Mouse (Mus musculus): Measurements from ENCODE around the gene Anxa6.

DNA sequence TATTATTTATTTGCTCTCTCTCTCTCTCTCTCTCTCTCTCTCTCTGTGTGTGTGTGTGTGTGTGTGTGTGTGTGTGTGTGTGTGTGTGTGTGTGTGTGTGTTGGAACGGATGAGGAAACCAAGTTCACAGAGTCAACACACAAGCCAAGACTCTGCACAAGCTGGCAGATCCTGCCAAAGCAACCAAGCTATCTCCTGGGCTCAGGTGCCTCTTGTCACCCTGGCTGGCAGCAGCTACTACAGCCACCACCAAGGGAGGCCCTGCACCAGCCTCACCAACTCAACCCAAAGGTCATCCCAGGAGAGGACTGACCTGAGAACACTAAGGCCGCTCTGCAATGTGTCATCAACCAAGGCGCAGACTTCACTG is 96.5 kb downstream of the Anxa6 start:
- TF ChIP-seq POLR2A (IDR thresholded peaks at IDR 0.05; ENCODE audit: borderline replicate concordance, low read depth, low read length) (no peak), CTCF (IDR thresholded peaks at IDR 0.05; ENCODE audit: low read depth, low read length) (no peak)

Data from bone marrow macrophage, adult 2 months (primary cell).